Mouse (Mus musculus) urinary bladder, adult 2 months (tissue): ENCODE measurements around the gene Exph5. TPM values are rescaled to one million over a fixed set of nuclear protein-coding genes. Genes with fewer than 3 reads are reported as not detected.

Source experiments
- DNase-seq: peaks from one replicate; pipeline ENCODE4 v3.0.0; 2022; ENCODE audit warnings: low spot score
- polyA plus RNA-seq: library from polyadenylated mRNA; depleted of rRNA; stranded (reverse); fragments of >200 nt; gene quantifications from 2 replicates; pipeline ENCODE4 v1.2.3, GENCODE M21; 2012; rRNA removed

Exph5 gene
- polyA plus RNA-seq = 0.91 and 1.1 TPM in 2 replicates

GRCm38 (mm10) chr9:53301269-53301720 is at the start of gene Exph5:
TSS of gene Exph5 (plus strand) at chr9:53301670.
- DNase-seq = no peak

- DNase-seq = peak; percentile 34
These were observed 47.1 kb upstream of the Exph5 start for GRCm38 (mm10) chr9:53254368-53254767.

GRCm38 (mm10) chr9:53256690-53257305 is 44.7 kb upstream of the Exph5 start:
- DNase-seq = no peak

- no peak for DNase-seq
These were observed 43.7 kb upstream of the Exph5 start for GRCm38 (mm10) chr9:53257772-53258171.

- DNase-seq = no peak
These were observed 43.3 kb upstream of the Exph5 start for GRCm38 (mm10) chr9:53258199-53258598.

GRCm38 (mm10) chr9:53264387-53264786 is 37.1 kb upstream of the Exph5 start:
- DNase-seq = no peak

DNA sequence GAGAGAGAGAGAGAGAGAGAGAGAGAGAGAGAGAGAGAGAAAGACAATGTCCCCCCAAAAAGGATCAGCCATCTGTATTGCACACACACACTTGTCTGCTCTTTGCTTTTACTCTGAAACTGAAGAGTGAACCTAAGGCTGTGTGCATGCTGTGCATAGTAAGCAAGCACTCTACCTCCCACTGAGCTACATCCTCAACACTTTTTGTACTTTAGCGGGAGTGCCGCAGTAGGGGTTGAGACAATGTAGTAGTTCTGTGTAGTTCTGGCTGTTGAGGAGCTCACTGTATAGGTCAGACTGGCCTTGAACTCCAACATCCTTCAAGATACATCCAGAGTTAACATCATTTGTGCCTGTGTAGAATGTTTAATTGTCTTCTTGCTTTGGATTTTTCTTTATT is 35.9 kb upstream of the Exph5 start:
- no peak for DNase-seq

GRCm38 (mm10) chr9:53268036-53268435 is 33.4 kb upstream of the Exph5 start:
- no peak for DNase-seq

GRCm38 (mm10) chr9:53268731-53269465 is 32.6 kb upstream of the Exph5 start:
- DNase-seq = no peak

- DNase-seq = no peak
These were observed 32.1 kb upstream of the Exph5 start for GRCm38 (mm10) chr9:53269466-53269755.

GRCm38 (mm10) chr9:53271281-53272022 is 30.0 kb upstream of the Exph5 start:
- DNase-seq = no peak

DNA sequence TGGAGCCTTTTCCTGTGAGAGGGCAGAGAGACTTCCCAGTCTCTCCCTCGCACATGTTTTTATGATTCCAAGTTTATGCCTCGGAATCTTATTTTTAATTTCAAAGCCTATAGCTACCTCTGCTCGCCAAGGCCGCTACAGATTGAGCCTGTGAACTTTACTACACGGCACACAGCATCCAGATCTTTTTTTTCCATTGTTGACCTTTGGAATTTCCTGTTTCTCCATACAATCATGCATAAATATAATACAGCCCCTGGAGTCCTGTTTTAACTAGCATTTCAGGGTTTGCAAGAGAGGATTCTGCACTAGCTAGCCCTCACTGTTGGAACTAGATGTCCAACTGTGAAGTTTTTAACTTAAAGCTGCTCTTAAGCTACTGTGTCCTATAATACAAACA is 29.3 kb upstream of the Exph5 start:
- DNase-seq = no peak

DNA sequence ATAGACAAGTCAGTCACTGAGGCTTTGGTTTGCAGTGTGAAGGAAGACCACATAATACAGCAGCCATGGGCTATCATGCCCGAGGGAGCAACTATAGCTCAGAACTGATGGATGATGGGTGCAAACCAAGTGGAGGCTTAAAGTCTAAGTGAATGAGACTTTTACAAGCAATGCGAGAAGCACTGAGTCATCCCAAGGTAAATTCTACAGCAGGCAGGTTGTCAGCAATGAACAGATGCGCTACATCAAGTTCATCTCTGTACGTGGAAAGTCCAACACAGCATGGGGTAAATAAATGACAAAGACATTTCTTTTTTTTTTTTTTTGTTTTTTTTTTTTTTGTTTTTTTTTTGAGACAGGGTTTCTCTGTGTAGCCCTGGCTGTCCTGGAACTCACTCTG is 28.8 kb upstream of the Exph5 start:
- DNase-seq = no peak

GRCm38 (mm10) chr9:53276381-53276780 is 25.1 kb upstream of the Exph5 start:
- no peak for DNase-seq

DNA sequence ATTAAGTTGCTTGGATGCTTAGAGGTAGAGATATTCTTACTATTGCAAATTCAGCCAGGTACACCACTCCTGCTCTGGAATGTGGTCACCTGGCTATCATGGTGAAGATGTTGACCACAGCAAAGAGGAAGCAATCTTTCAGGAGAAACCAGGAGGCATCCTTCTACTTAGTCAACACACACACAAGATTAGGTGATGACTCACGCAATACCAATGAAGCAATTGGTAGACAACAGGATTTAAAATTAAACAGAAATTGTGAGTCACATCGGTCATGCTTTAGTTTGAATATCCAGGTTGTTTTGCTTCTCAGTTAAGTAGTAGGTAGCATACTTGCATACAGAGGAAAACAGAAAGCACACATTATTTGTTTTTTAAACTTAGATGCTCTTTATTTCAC is 22.5 kb upstream of the Exph5 start:
- no peak for DNase-seq

- no peak for DNase-seq
These were observed 14.7 kb upstream of the Exph5 start for GRCm38 (mm10) chr9:53286793-53287192.

DNA sequence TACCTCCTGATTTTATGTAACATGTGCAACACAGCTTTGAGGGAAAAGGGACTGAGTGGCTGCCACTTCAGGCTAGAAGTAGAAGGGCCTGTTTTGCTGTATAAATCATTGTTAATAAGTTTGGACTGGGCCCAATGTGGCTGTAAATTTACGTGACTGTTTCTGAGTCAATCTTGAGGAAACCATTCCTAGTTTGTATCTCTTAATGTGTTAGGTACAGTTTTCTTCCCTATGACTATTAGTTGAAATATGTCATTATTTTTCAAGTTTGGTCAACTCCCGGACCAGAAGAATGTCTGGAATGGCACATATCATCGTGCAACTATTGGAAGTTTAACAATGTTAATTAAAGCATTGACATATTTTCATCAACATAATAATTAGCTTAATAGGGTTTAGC is 11.5 kb upstream of the Exph5 start:
- no peak for DNase-seq

- no peak for DNase-seq
These were observed 8.6 kb upstream of the Exph5 start for GRCm38 (mm10) chr9:53292833-53293232.

DNA sequence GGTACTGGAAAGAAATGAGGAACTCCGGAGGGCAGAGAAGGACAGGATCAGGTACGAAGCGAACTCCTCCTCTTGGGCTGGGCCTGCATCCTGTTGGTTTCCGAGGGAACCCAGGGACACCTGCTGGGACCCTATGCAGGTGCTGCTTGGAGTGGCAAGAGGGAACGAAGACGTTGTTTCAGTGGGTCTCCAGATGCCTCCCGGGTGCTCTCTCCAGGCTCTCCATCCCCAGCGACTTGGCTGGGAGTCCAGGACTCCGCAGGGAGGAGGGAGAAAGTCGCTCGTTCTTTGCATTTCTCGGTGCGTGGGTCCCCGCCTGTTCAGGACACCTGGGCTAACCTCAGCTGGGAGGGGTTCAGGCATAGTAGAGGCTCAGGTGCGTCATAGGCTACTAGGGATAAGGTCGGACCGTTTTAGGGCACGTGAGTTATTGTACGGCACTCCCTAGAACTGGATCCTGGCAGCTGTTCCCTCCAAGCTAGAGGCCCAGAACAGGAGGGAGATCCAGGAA is 386 bp downstream of the Exph5 start:
- peak; percentile 23 for DNase-seq

DNA sequence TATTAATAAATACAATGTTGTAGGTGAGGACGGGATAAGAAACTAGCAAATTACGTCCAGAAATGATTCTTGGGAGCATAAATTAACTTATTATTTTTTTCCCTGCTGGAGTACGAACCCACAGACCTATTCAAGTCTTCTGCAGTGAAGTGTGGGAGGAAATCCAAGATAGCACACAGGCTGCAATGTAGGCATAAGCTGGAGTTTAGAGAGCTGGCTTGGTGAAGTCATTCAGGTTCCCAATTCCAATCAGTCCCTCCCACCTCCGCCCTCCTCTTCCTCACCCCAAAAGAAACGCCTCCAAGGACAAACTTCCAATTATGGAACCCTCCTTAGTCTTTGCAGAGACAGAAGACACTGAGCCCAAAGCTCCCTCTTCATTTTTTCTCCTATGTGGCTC is 945 bp downstream of the Exph5 start:
- no peak for DNase-seq

DNA sequence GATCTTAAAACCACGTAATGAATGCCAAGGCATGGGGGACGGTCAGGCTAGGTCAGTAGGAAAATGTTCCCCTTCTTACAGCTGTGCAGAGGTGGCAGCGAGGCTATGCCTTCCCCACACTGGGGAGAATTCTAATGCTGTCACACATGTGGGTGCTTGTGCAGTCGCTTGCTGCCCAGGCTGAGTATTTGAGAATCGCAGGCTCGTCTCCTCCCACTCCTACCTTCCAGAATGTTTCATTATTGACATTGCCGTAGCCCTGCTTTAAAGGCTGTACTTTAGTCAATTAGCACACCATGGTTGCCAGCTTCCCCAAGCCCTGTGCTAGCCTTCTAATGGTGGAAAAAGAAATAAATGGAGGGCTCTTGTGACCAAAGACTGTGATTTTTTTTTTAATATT is 6.4 kb downstream of the Exph5 start:
- no peak for DNase-seq

- no peak for DNase-seq
These were observed 11.5 kb downstream of the Exph5 start for GRCm38 (mm10) chr9:53312981-53313380.
